Mouse (Mus musculus): ENCODE data around the gene Gm49394. TPM values are rescaled to one million over a fixed set of nuclear protein-coding genes. Genes with fewer than 3 reads are reported as not detected.
A peak's percentile ranks its signal among the peaks of the same experiment; 100 is the strongest.

Gm49394 gene
- total and polyA plus RNA-seq, 2 experiments = not detected

- Histone ChIP-seq H3K4me1 (ENCODE audit: control insufficient read depth, insufficient read depth, low read length) (peaks cover 1% of the 10 kb centered on the region; the same call in 1 of the 2 replicates), H3K27me3 (ENCODE audit: control insufficient read depth, insufficient read depth, low read length) (peaks cover 49% of the 10 kb centered on the region), H3K79me2 (ENCODE audit: control insufficient read depth, insufficient read depth, low read length) (no peaks in the 10 kb centered on the region), H3K4me3 (ENCODE audit: insufficient read depth, low read depth, low read length) (peak overlapping the region; percentile 37; the same call in 1 of the 2 replicates), H3K36me3 (ENCODE audit: control insufficient read depth, insufficient read depth, low read length) (no peaks in the 10 kb centered on the region), H3K9ac (ENCODE audit: low read depth, low read length) (no peak overlapping the region), H3K27ac (replicated peaks; ENCODE audit: insufficient read depth, low read depth, low read length) (no peak overlapping the region)
- TF ChIP-seq POLR2A (IDR thresholded peaks at IDR 0.05; ENCODE audit: extremely low read depth, insufficient read depth, low read length) = no peak
- no peak for TF ChIP-seq CTCF (IDR thresholded peaks at IDR 0.05; ENCODE audit: low read depth, low read length)
- no peak for DNase-seq (ENCODE audit: extremely low read depth, low read depth, low spot score)
- 4% methylated on average over 40 of the region's 40 CpGs for WGBS
Measured at GRCm38 (mm10) chr7:142658681-142659180, 11.0 kb downstream of the Gm49394 start.

DNA sequence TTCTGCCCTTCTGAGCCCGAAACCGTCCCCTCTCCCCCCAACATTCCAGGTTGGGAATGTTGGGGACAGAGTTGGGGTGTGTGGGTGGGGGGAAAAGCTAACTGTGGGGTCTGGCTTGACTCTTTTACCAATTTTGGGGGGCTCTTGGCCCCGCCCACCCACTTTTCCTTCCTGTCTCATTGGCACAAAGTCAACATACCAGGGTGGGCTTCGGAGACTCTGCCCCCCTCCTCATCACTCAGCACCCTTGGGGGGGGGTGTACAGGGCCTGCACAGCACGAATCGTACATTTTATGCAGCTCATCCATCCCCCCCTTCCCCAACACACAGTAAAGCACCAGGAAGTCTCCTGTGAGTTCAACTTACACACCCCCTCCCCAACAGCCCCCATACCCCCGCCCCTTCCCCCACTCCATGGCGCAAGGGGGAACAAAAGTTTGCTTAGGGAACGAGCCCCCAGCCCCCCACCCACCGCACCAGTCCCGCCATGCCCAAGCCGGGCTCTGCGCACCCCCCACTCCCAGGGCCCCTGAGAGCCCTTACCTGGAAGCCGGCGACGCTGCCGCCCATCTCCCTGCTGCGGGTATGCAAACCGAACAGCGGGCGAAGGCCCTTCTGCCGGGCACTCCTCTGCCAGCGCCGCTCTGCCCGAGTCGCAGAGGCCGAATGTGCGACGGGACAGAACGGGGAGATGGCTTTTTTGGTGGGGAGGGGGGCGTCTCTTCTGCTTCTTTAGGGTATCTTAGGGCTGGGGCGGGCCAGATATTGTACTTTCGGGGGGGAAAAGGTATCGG lies 11.7 kb downstream of the Gm49394 start:
- Histone ChIP-seq H3K36me3 (ENCODE audit: control insufficient read depth, insufficient read depth, low read length) (no peaks in the 10 kb centered on the region), H3K79me2 (ENCODE audit: control insufficient read depth, insufficient read depth, low read length) (no peaks in the 10 kb centered on the region), H3K27me3 (ENCODE audit: control insufficient read depth, insufficient read depth, low read length) (peaks cover 48% of the 10 kb centered on the region), H3K9ac (ENCODE audit: low read depth, low read length) (no peak overlapping the region), H3K4me1 (ENCODE audit: control insufficient read depth, insufficient read depth, low read length) (peaks cover 1% of the 10 kb centered on the region; the same call in 1 of the 2 replicates), H3K27ac (replicated peaks; ENCODE audit: insufficient read depth, low read depth, low read length) (no peak overlapping the region), H3K4me3 (ENCODE audit: insufficient read depth, low read depth, low read length) (no peak overlapping the region)
- no peak for DNase-seq (ENCODE audit: extremely low read depth, low read depth, low spot score)
- TF ChIP-seq POLR2A (IDR thresholded peaks at IDR 0.05; ENCODE audit: extremely low read depth, insufficient read depth, low read length) (no peak), CTCF (IDR thresholded peaks at IDR 0.05; ENCODE audit: low read depth, low read length) (no peak)
- WGBS = 3% methylated on average over 31 of the region's 34 CpGs

GRCm38 (mm10) chr7:142657341-142657791 lies 12.4 kb downstream of the Gm49394 start:
- Histone ChIP-seq H3K4me1 (ENCODE audit: control insufficient read depth, insufficient read depth, low read length) (peaks cover 1% of the 10 kb centered on the region; the same call in 1 of the 2 replicates), H3K79me2 (ENCODE audit: control insufficient read depth, insufficient read depth, low read length) (no peaks in the 10 kb centered on the region), H3K9ac (ENCODE audit: low read depth, low read length) (no peak overlapping the region), H3K36me3 (ENCODE audit: control insufficient read depth, insufficient read depth, low read length) (no peaks in the 10 kb centered on the region), H3K27me3 (ENCODE audit: control insufficient read depth, insufficient read depth, low read length) (peaks cover 48% of the 10 kb centered on the region), H3K27ac (replicated peaks; ENCODE audit: insufficient read depth, low read depth, low read length) (no peak overlapping the region), H3K4me3 (ENCODE audit: insufficient read depth, low read depth, low read length) (no peak overlapping the region)
- WGBS = 7% methylated on average over 9 of the region's 9 CpGs
- no peak for TF ChIP-seq POLR2A (IDR thresholded peaks at IDR 0.05; ENCODE audit: extremely low read depth, insufficient read depth, low read length)
- no peak for TF ChIP-seq CTCF (IDR thresholded peaks at IDR 0.05; ENCODE audit: low read depth, low read length)
- DNase-seq (ENCODE audit: extremely low read depth, low read depth, low spot score) = no peak

DNA sequence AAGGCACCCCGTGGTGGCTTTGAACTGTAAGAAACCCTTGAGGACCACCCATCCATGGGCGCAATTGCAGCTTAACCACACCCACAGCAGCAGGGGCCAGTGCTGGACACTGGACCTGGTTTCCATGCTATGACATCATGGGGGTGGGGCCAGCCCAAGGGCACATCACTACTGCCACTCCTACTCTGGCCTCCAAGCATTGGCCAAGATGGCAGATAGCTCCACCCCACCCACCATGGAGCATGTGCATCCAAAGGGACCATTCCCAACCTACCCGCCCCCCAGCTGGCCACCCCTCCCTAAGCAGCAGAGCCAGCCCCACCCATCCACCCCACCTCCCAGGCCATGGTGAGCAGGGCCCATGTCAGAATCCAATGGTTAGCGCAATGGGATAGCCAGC lies 13.7 kb downstream of the Gm49394 start:
- H3K9ac ChIP-seq (ENCODE audit: low read depth, low read length) = no peak overlapping the region
- no peak overlapping the region for H3K4me3 ChIP-seq (ENCODE audit: insufficient read depth, low read depth, low read length)
- 44% methylated on average over 4 of the region's 4 CpGs for WGBS
- TF ChIP-seq CTCF (IDR thresholded peaks at IDR 0.05; ENCODE audit: low read depth, low read length) (no peak), POLR2A (IDR thresholded peaks at IDR 0.05; ENCODE audit: extremely low read depth, insufficient read depth, low read length) (no peak)
- H3K27ac ChIP-seq (replicated peaks; ENCODE audit: insufficient read depth, low read depth, low read length) = no peak overlapping the region
- no peaks in the 10 kb centered on the region for H3K36me3 ChIP-seq (ENCODE audit: control insufficient read depth, insufficient read depth, low read length)
- H3K79me2 ChIP-seq (ENCODE audit: control insufficient read depth, insufficient read depth, low read length) = no peaks in the 10 kb centered on the region
- DNase-seq (ENCODE audit: extremely low read depth, low read depth, low spot score) = no peak
- H3K27me3 ChIP-seq (ENCODE audit: control insufficient read depth, insufficient read depth, low read length) = peaks cover 48% of the 10 kb centered on the region
- no peaks in the 10 kb centered on the region for H3K4me1 ChIP-seq (ENCODE audit: control insufficient read depth, insufficient read depth, low read length)

DNA sequence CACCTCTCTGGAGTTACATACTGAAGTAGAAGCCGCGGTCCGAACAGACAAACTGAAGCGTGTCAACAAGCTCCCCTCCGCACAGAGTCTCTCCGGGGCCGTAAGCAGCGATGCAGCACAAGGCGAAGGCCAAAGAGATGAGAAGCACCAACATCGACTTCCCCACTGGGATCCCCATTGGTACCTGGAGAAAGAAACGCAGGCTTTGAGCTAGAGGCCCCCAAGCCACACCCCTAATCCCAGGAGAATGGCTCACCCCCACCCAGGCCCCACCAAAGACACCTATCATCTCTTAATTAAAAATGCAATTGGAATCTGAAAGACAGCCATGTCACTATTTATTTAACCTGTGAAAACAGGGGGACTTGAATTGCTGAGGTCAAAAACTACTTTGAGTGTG lies 14.1 kb downstream of the Gm49394 start:
- no peaks in the 10 kb centered on the region for H3K4me1 ChIP-seq (ENCODE audit: control insufficient read depth, insufficient read depth, low read length)
- H3K36me3 ChIP-seq (ENCODE audit: control insufficient read depth, insufficient read depth, low read length) = no peaks in the 10 kb centered on the region
- no peak overlapping the region for H3K4me3 ChIP-seq (ENCODE audit: insufficient read depth, low read depth, low read length)
- H3K27ac ChIP-seq (replicated peaks; ENCODE audit: insufficient read depth, low read depth, low read length) = no peak overlapping the region
- H3K9ac ChIP-seq (ENCODE audit: low read depth, low read length) = no peak overlapping the region
- TF ChIP-seq CTCF (IDR thresholded peaks at IDR 0.05; ENCODE audit: low read depth, low read length) (no peak), POLR2A (IDR thresholded peaks at IDR 0.05; ENCODE audit: extremely low read depth, insufficient read depth, low read length) (no peak)
- no peak for DNase-seq (ENCODE audit: extremely low read depth, low read depth, low spot score)
- H3K79me2 ChIP-seq (ENCODE audit: control insufficient read depth, insufficient read depth, low read length) = no peaks in the 10 kb centered on the region
- 27% methylated on average over 11 of the region's 11 CpGs for WGBS
- peaks cover 44% of the 10 kb centered on the region for H3K27me3 ChIP-seq (ENCODE audit: control insufficient read depth, insufficient read depth, low read length)

DNA sequence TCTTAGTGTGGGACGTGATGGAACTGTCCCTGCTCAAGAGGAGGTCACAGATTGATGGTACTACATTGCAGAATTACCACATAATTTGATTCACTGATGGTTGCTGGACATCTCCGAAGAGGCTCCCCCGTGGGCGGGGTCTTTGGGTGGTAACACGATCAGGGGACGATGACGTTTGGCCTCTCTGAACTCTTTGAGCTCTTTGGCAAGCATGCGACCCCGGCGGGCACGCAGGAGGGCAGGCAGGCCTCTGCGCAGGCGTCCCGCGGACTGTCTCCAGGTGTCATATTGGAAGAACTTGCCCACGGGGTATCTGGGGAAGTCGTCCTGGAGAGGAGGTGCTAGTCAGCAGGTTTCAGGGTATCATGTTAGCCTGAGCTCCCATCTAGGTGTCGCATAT lies 16.0 kb downstream of the Gm49394 start:
- TF ChIP-seq CTCF (IDR thresholded peaks at IDR 0.05; ENCODE audit: low read depth, low read length) (no peak), POLR2A (IDR thresholded peaks at IDR 0.05; ENCODE audit: extremely low read depth, insufficient read depth, low read length) (no peak)
- Histone ChIP-seq H3K4me3 (ENCODE audit: insufficient read depth, low read depth, low read length) (no peak overlapping the region), H3K27me3 (ENCODE audit: control insufficient read depth, insufficient read depth, low read length) (peaks cover 34% of the 10 kb centered on the region), H3K27ac (replicated peaks; ENCODE audit: insufficient read depth, low read depth, low read length) (no peak overlapping the region), H3K4me1 (ENCODE audit: control insufficient read depth, insufficient read depth, low read length) (no peaks in the 10 kb centered on the region), H3K79me2 (ENCODE audit: control insufficient read depth, insufficient read depth, low read length) (no peaks in the 10 kb centered on the region), H3K9ac (ENCODE audit: low read depth, low read length) (no peak overlapping the region), H3K36me3 (ENCODE audit: control insufficient read depth, insufficient read depth, low read length) (no peaks in the 10 kb centered on the region)
- 34% methylated on average over 18 of the region's 18 CpGs for WGBS
- DNase-seq (ENCODE audit: extremely low read depth, low read depth, low spot score) = no peak
